Mouse (Mus musculus): ENCODE measurements around the gene Oas1e. TPM values are rescaled to one million over a fixed set of nuclear protein-coding genes. Genes with fewer than 3 reads are reported as not detected.

Gene Oas1e
- total RNA-seq, 1 experiment from 2014 or later, result not detected

GRCm38 (mm10) chr5:120776801-120777200 is 18.5 kb downstream of the Oas1e start:
- no peak for DNase-seq

GRCm38 (mm10) chr5:120775287-120775985 is 19.9 kb downstream of the Oas1e start:
- DNase-seq, result no peak

- DNase-seq, result no peak
Measured at GRCm38 (mm10) chr5:120769396-120769795, 25.9 kb downstream of the Oas1e start.

- DNase-seq, result no peak
Measured at GRCm38 (mm10) chr5:120765010-120765409, 30.3 kb downstream of the Oas1e start.

- no peak for DNase-seq
Measured at GRCm38 (mm10) chr5:120761901-120762300, 33.4 kb downstream of the Oas1e start.

- no peak for DNase-seq
Measured at GRCm38 (mm10) chr5:120754215-120754614, 41.1 kb downstream of the Oas1e start.

- DNase-seq, result peak; percentile 39
Measured at GRCm38 (mm10) chr5:120752786-120753185, 42.5 kb downstream of the Oas1e start.

GRCm38 (mm10) chr5:120751206-120751605 is 44.1 kb downstream of the Oas1e start:
- no peak for DNase-seq

GRCm38 (mm10) chr5:120749688-120750087 is 45.6 kb downstream of the Oas1e start, which contains the start of gene Oas2:
Oas2 (minus strand) TSS chr5:120749853.
- no peak for DNase-seq

GRCm38 (mm10) chr5:120746451-120746850 is 48.9 kb downstream of the Oas1e start:
- no peak for DNase-seq

- no peak for DNase-seq
Measured at GRCm38 (mm10) chr5:120742125-120742524, 53.2 kb downstream of the Oas1e start.

Other genes starting within 250 kb of the Oas1e start
- 40.2 and 42.4 TPM in 2 replicates for gene Tpcn1, start 206.9 kb downstream of the Oas1e start, total RNA-seq (2021)
- 0.57 and 0.67 TPM in 2 replicates for gene Iqcd, start 206.5 kb downstream of the Oas1e start, total RNA-seq (2021)
- 15.9 and 17.5 TPM in 2 replicates for gene Rita1, start 182.9 kb downstream of the Oas1e start, total RNA-seq (2021)
- gene Ddx54, start 182.8 kb downstream of the Oas1e start, total RNA-seq (2021), result 50.5 and 54.7 TPM in 2 replicates
- 2.8 and 3.1 TPM in 2 replicates for gene Cfap73, start 161.3 kb downstream of the Oas1e start, total RNA-seq (2021)
- gene Rasal1, start 146.7 kb downstream of the Oas1e start, total RNA-seq (2021), result 19.6 and 20.0 TPM in 2 replicates
- gene Dtx1, start 83.6 kb downstream of the Oas1e start, total RNA-seq (2021), result 11.0 and 11.8 TPM in 2 replicates
- gene Oas2, start 45.7 kb downstream of the Oas1e start, total RNA-seq (2021), result 0.67 and 0.95 TPM in 2 replicates
- gene Oas3, start 17.9 kb downstream of the Oas1e start, total RNA-seq (2021), result 0.64 TPM in 1 of 2 replicates, not detected in the other
- 1.3 and 1.5 TPM in 2 replicates for gene Oas1c, start 17.0 kb upstream of the Oas1e start, total RNA-seq (2021)
- not detected in 2 replicates for gene Oas1f, start 51.8 kb upstream of the Oas1e start, total RNA-seq (2021)
- gene Oas1h, start 65.9 kb upstream of the Oas1e start, total RNA-seq (2021), result not detected in 2 replicates
- gene Oas1g, start 92.1 kb upstream of the Oas1e start, total RNA-seq (2021), result 0.58 and 1.7 TPM in 2 replicates
- 1.5 and 3.0 TPM in 2 replicates for gene Oas1a, start 112.0 kb upstream of the Oas1e start, total RNA-seq (2021)
- not detected in 2 replicates for gene Oas1d, start 119.0 kb upstream of the Oas1e start, total RNA-seq (2021)
- 2.5 and 4.5 TPM in 2 replicates for gene Rph3a, start 214.6 kb upstream of the Oas1e start, total RNA-seq (2021)